Mouse (Mus musculus): Measurements from ENCODE around the gene Ccdc127.

DNA sequence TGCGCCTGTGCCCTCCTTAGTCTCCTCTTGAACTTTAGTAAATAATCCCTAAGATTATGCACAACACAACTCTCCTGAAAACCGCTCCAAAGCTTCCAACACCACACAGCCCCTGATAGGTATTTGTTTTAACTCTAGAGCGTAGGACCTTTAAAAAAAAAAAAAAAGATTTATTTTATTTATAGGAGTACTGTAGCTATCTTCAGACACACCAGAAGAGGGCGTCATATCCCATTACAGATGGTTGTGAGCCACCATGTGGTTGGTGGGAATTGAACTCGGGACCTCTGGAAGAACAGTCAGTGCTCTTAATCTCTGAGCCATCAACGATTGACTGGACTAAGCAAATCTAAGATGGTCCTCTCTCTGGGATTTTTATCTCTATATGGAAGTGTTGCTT is 39.6 kb downstream of the Ccdc127 start:
- TF ChIP-seq POLR2A (IDR thresholded peaks at IDR 0.05; ENCODE audit: low read depth, low read length): no peak
- no peak for TF ChIP-seq CTCF (IDR thresholded peaks at IDR 0.05; ENCODE audit: extremely low read depth, insufficient read depth, insufficient read length, insufficient replicate concordance)
